ENCODE assay signal across 26 mouse cellular contexts in genomic region chr10:119884591-119884990, GRCm38 (mm10).
A peak's percentile ranks its signal among the peaks of the same experiment; 100 is the strongest.
DNase-seq lines count a peak whose midpoint lies in the region; ATAC-seq and TF ChIP-seq lines count a peak whose summit lies in the region.
"Had no signal": no experiment of that assay in that cellular context is flagged by ENCODE, and none has a peak within 500 bp of the region (broad histone marks: within the 10 kb centered on the region; RNA-seq: fewer than 3 reads in every experiment).

No protein-coding gene starts in this region.

- H3K4me2 ChIP-seq in hindbrain, postnatal 0 days (ENCODE audit: low read depth, low read length), result no peak overlapping the region
- H3K4me2 ChIP-seq in hindbrain, embryonic 16.5 days (ENCODE audit: low read length), result no peak overlapping the region
- H3K4me2 ChIP-seq in forebrain, embryonic 16.5 days (ENCODE audit: low read length), result peak overlapping the region; percentile 32
- H3K4me2 ChIP-seq: embryonic facial prominence, embryonic 13.5 days; kidney, embryonic 15.5 days; limb, embryonic 13.5 days; liver, embryonic 11.5 days; lung, embryonic 15.5 days; midbrain, embryonic 12.5 days; neural tube, embryonic 13.5 days; stomach, embryonic 15.5 days had no signal

- H3K9ac ChIP-seq in hindbrain, postnatal 0 days (replicated peaks; ENCODE audit: low read length), result no peak overlapping the region
- no peak overlapping the region for H3K9ac ChIP-seq in hindbrain, embryonic 16.5 days (ENCODE audit: low read depth, low read length)
- no peak overlapping the region for H3K9ac ChIP-seq in forebrain, embryonic 16.5 days (replicated peaks; ENCODE audit: low read depth, low read length)
- H3K9ac ChIP-seq: embryonic facial prominence, embryonic 13.5 days; kidney, embryonic 15.5 days; limb, embryonic 13.5 days; lung, embryonic 15.5 days; midbrain, embryonic 12.5 days; neural tube, embryonic 13.5 days; stomach, embryonic 15.5 days had no signal

- H3K4me3 ChIP-seq in hindbrain, postnatal 0 days (ENCODE audit: low read length), result no peak overlapping the region
- no peak overlapping the region for H3K4me3 ChIP-seq in hindbrain, embryonic 16.5 days (ENCODE audit: low read length)
- H3K4me3 ChIP-seq in forebrain, embryonic 16.5 days (replicated peaks; ENCODE audit: low read length), result no peak overlapping the region
- H3K4me3 ChIP-seq in kidney, adult 2 months (ENCODE audit: insufficient read depth, low read depth, low read length), result no peak overlapping the region
- H3K4me3 ChIP-seq: embryonic facial prominence, embryonic 13.5 days; kidney, embryonic 15.5 days; limb, embryonic 13.5 days; lung, embryonic 15.5 days; midbrain, embryonic 12.5 days; neural tube, embryonic 13.5 days; stomach, embryonic 15.5 days had no signal

- TF ChIP-seq POLR2A in brain, embryonic 14.5 days (IDR thresholded peaks at IDR 0.05; ENCODE audit: borderline replicate concordance, extremely low read depth, insufficient read depth, insufficient read length, poor library complexity, severe bottlenecking), result no peak
- TF ChIP-seq POLR2A in kidney, adult 2 months (IDR thresholded peaks at IDR 0.05; ENCODE audit: low read depth, low read length), result no peak

- no peaks in the 10 kb centered on the region for H3K36me3 ChIP-seq in hindbrain, postnatal 0 days (ENCODE audit: insufficient read depth, low read length)
- no peaks in the 10 kb centered on the region for H3K36me3 ChIP-seq in hindbrain, embryonic 16.5 days (ENCODE audit: control insufficient read depth, insufficient read depth, low read length)
- no peaks in the 10 kb centered on the region for H3K36me3 ChIP-seq in forebrain, embryonic 16.5 days (ENCODE audit: control insufficient read depth, insufficient read depth)
- no peaks in the 10 kb centered on the region for H3K36me3 ChIP-seq in kidney, adult 2 months (ENCODE audit: control insufficient read depth, insufficient read depth, low read length)
- H3K36me3 ChIP-seq: embryonic facial prominence, embryonic 13.5 days; kidney, embryonic 15.5 days; limb, embryonic 13.5 days; lung, embryonic 15.5 days; midbrain, embryonic 12.5 days; neural tube, embryonic 13.5 days; stomach, embryonic 15.5 days had no signal

- TF ChIP-seq CTCF in hindbrain, postnatal 0 days (IDR thresholded peaks at IDR 0.05; ENCODE audit: low read depth), result no peak
- no peak for TF ChIP-seq CTCF in brain, embryonic 14.5 days (IDR thresholded peaks at IDR 0.05; ENCODE audit: borderline replicate concordance, extremely low read depth, insufficient read depth, insufficient read length)
- TF ChIP-seq CTCF in kidney, adult 2 months (conservative IDR thresholded peaks at IDR 0.05; ENCODE audit: insufficient read depth, insufficient read length, low read depth, low read length), result no peak

- H3K27me3 ChIP-seq in hindbrain, postnatal 0 days (ENCODE audit: insufficient read depth, low read length), result no peaks in the 10 kb centered on the region
- H3K27me3 ChIP-seq in hindbrain, embryonic 16.5 days (replicated peaks; ENCODE audit: control insufficient read depth, insufficient read depth, low read length), result no peaks in the 10 kb centered on the region
- no peaks in the 10 kb centered on the region for H3K27me3 ChIP-seq in forebrain, embryonic 16.5 days (replicated peaks; ENCODE audit: control insufficient read depth, insufficient read depth, low read length)
- H3K27me3 ChIP-seq in kidney, adult 2 months (replicated peaks; ENCODE audit: control insufficient read depth, insufficient read depth, low read length), result no peaks in the 10 kb centered on the region; the same call in 1 of the 2 replicates
- H3K27me3 ChIP-seq: embryonic facial prominence, embryonic 13.5 days; kidney, embryonic 15.5 days; limb, embryonic 13.5 days; lung, embryonic 15.5 days; midbrain, embryonic 12.5 days; neural tube, embryonic 13.5 days; stomach, embryonic 15.5 days had no signal

- DNase-seq in hindbrain, postnatal 0 days (ENCODE audit: low spot score), result peak; percentile 45
- peak; percentile 65 for DNase-seq in Muller cell, postnatal 12 days (ENCODE audit: inconsistent ontology term)
- peak; percentile 86 for DNase-seq in brain, embryonic 14.5 days (ENCODE audit: low read depth)
- no peak for DNase-seq in c-Kit-positive CD71-positive TER-119-positive erythroid progenitor cells, embryonic 14.5 days (ENCODE audit: low spot score)
- DNase-seq in kidney, adult 2 months, result no peak
- DNase-seq in cerebellum, adult 9-11 months, result no peak
- DNase-seq: adrenal gland, adult 2 months; adrenal gland, postnatal 36 days; B cell, adult 2 months; cerebellum, adult 9-10 months; gastrocnemius, postnatal 10 days; heart, postnatal 14 days; kidney, postnatal 25 days; right cerebral cortex, postnatal 25 days had no signal

- H3K27ac ChIP-seq in hindbrain, postnatal 0 days, result no peak overlapping the region
- H3K27ac ChIP-seq in hindbrain, embryonic 16.5 days (ENCODE audit: low read depth, low read length), result no peak overlapping the region
- H3K27ac ChIP-seq in forebrain, embryonic 16.5 days (ENCODE audit: low read length), result no peak overlapping the region; the same call in 1 of the 2 replicates
- no peak overlapping the region for H3K27ac ChIP-seq in kidney, adult 2 months (ENCODE audit: insufficient read depth, low read depth, low read length)
- H3K27ac ChIP-seq: embryonic facial prominence, embryonic 13.5 days; kidney, embryonic 15.5 days; limb, embryonic 13.5 days; lung, embryonic 15.5 days; midbrain, embryonic 12.5 days; stomach, embryonic 15.5 days had no signal

- ATAC-seq in hindbrain, postnatal 0 days, result 0 out of 2 replicates have a peak, but pooled peaks have one; percentile 21
- ATAC-seq in hindbrain, embryonic 16.5 days, result no peak
- peak; percentile 56; the same call in 1 of the 2 replicates for ATAC-seq in forebrain, embryonic 16.5 days
- ATAC-seq: activated CD4-positive, CD25-positive, alpha-beta regulatory T cell, adult 4 months; intestine, postnatal 0 days had no signal

- H3K9me3 ChIP-seq in hindbrain, postnatal 0 days (ENCODE audit: low read length), result no peaks in the 10 kb centered on the region
- H3K9me3 ChIP-seq in hindbrain, embryonic 16.5 days (ENCODE audit: control insufficient read depth, low read length), result no peaks in the 10 kb centered on the region
- H3K9me3 ChIP-seq in forebrain, embryonic 16.5 days (ENCODE audit: control insufficient read depth, low read length), result no peaks in the 10 kb centered on the region
- H3K9me3 ChIP-seq: embryonic facial prominence, embryonic 13.5 days; kidney, embryonic 15.5 days; limb, embryonic 13.5 days; lung, embryonic 15.5 days; midbrain, embryonic 12.5 days; neural tube, embryonic 13.5 days; stomach, embryonic 15.5 days had no signal

- H3K4me1 ChIP-seq in hindbrain, postnatal 0 days (ENCODE audit: insufficient read depth, low read length), result no peaks in the 10 kb centered on the region
- H3K4me1 ChIP-seq in hindbrain, embryonic 16.5 days (ENCODE audit: control insufficient read depth, insufficient read depth, low read depth, low read length), result no peaks in the 10 kb centered on the region; the same call in 1 of the 2 replicates
- H3K4me1 ChIP-seq in forebrain, embryonic 16.5 days (replicated peaks; ENCODE audit: control insufficient read depth, insufficient read depth, low read length), result peaks cover 12% of the 10 kb centered on the region; the same call in 1 of the 2 replicates
- H3K4me1 ChIP-seq in kidney, adult 2 months (ENCODE audit: control insufficient read depth, insufficient read depth, low read length), result no peaks in the 10 kb centered on the region
- H3K4me1 ChIP-seq: embryonic facial prominence, embryonic 13.5 days; kidney, embryonic 15.5 days; limb, embryonic 13.5 days; lung, embryonic 15.5 days; stomach, embryonic 15.5 days had no signal

- WGBS in hindbrain, postnatal 0 days, result 56% methylated on average over 9 of the region's 9 CpGs
- 40% methylated on average over 9 of the region's 9 CpGs for WGBS in hindbrain, embryonic 16.5 days
- WGBS in forebrain, embryonic 16.5 days, result 13% methylated on average over 9 of the region's 9 CpGs
- 67% methylated on average over 9 of the region's 9 CpGs for WGBS in kidney, adult 2 months

Comparison
In these comparisons a context has a peak if more than half of its experiments do, and no peak if none do; other contexts are left out.
1. DNase-seq: peak in hindbrain, postnatal 0 days (single experiment), Muller cell, postnatal 12 days (single experiment) and brain, embryonic 14.5 days (single experiment); none in c-Kit-positive CD71-positive TER-119-positive erythroid progenitor cells, embryonic 14.5 days (single experiment), kidney, adult 2 months (single experiment) and cerebellum, adult 9-11 months (single experiment).